ENCODE assay signal across 25 mouse cellular contexts in the genomic region with DNA sequence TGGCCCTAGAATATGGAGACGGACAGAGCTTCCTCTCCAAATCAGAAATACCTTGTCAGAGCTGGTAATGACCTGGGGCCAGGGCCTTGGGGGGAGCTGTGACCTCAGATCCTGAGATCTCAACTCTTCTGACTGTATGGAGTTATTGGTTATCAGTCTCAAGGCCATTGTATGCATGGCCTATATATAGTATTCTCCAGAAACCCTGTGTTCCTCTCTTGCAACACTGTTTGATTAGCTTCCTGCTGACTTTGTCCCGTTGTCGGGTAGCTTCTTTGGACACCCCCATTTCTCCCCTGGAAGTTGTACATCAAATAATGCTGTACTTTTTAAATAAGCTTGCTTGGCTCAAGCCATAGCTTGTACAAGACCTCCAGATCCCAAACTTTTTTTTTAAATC.
"Had no signal": no experiment of that assay in that cellular context is flagged by ENCODE, and none has a peak within 500 bp of the region (broad histone marks: within the 10 kb centered on the region; RNA-seq: fewer than 3 reads in every experiment).

No protein-coding gene starts in this region.

- DNase-seq: gastrocnemius, adult 2 months; gastrocnemius, postnatal 10 days; gastrocnemius, postnatal 25 days; heart, adult 11 months; heart, adult 2 months; heart, postnatal 4 days; kidney, adult 18-20 months; kidney, adult 8-10 months; kidney, postnatal 10 days; kidney, postnatal 25 days; kidney, postnatal 4 days had no signal

- H3K9me3 ChIP-seq: heart, embryonic 13.5 days; heart, embryonic 15.5 days; hindbrain, embryonic 10.5 days; hindbrain, embryonic 12.5 days; intestine, embryonic 15.5 days; limb, embryonic 10.5 days; limb, embryonic 12.5 days had no signal

- H3K9ac ChIP-seq: heart, embryonic 13.5 days; heart, embryonic 15.5 days; hindbrain, embryonic 12.5 days; hindbrain, embryonic 14.5 days; intestine, embryonic 15.5 days; limb, embryonic 12.5 days had no signal

- H3K36me3 ChIP-seq: heart, embryonic 13.5 days; heart, embryonic 15.5 days; hindbrain, embryonic 10.5 days; hindbrain, embryonic 12.5 days; intestine, embryonic 15.5 days; limb, embryonic 10.5 days; limb, embryonic 12.5 days had no signal

- H3K27ac ChIP-seq: gastrocnemius, adult 2 months; heart, adult 2 months; heart, embryonic 13.5 days; heart, embryonic 15.5 days; hindbrain, embryonic 10.5 days; hindbrain, embryonic 12.5 days; hindbrain, embryonic 14.5 days; intestine, embryonic 15.5 days; layer of hippocampus, adult 2 months; left cerebral cortex, adult 2 months; limb, embryonic 10.5 days; limb, embryonic 12.5 days had no signal

- H3K4me3 ChIP-seq: gastrocnemius, adult 2 months; heart, adult 2 months; heart, embryonic 13.5 days; heart, embryonic 15.5 days; hindbrain, embryonic 10.5 days; hindbrain, embryonic 12.5 days; intestine, embryonic 15.5 days; layer of hippocampus, adult 2 months; left cerebral cortex, adult 2 months; limb, embryonic 10.5 days; limb, embryonic 12.5 days had no signal

- H3K4me2 ChIP-seq: heart, embryonic 11.5 days; heart, embryonic 13.5 days; heart, embryonic 15.5 days; hindbrain, embryonic 12.5 days; hindbrain, embryonic 14.5 days; intestine, embryonic 15.5 days; limb, embryonic 12.5 days had no signal

- ATAC-seq: hindbrain, embryonic 16.5 days; inflammation-experienced regulatory T-cells, adult 6 months; intestine, embryonic 15.5 days; intestine, postnatal 0 days had no signal
